Mouse (Mus musculus) left cerebral cortex, postnatal 25 days (tissue): Measurements from ENCODE around the gene Hoxa9. TPM values are rescaled to one million over a fixed set of nuclear protein-coding genes. Genes with fewer than 3 reads are reported as not detected.

Experiments
- DNase-seq, 2 experiments: peaks; one replicate each; pipeline ENCODE4 v3.0.0; 2022; ENCODE audit warnings: low spot score in 2 of 2, mixed read lengths in 1 of 2
- intact Hi-C: fragments of 180-260 bp; cut with DNase I; formaldehyde crosslinking; loops from one replicate; pipeline ENCODE4 v1.15.1; 2025
- total RNA-seq, 2 experiments: library from RNA; stranded (reverse); gene quantifications; 2 replicates each; pipeline ENCODE4 v1.2.3; 2021

The Hoxa9 gene
- total RNA-seq, 2 experiments from 2014 or later, result not detected

GRCm38 (mm10) chr6:52220003-52220864 lies 10.7 kb downstream of the Hoxa9 start:
- intact Hi-C loops, result loop anchor here (2.0 to 5.0 kb wide), 5 partner anchors 349 to 1038 kb away; no protein-coding TSS in a partner anchor
- no peak for DNase-seq

DNA sequence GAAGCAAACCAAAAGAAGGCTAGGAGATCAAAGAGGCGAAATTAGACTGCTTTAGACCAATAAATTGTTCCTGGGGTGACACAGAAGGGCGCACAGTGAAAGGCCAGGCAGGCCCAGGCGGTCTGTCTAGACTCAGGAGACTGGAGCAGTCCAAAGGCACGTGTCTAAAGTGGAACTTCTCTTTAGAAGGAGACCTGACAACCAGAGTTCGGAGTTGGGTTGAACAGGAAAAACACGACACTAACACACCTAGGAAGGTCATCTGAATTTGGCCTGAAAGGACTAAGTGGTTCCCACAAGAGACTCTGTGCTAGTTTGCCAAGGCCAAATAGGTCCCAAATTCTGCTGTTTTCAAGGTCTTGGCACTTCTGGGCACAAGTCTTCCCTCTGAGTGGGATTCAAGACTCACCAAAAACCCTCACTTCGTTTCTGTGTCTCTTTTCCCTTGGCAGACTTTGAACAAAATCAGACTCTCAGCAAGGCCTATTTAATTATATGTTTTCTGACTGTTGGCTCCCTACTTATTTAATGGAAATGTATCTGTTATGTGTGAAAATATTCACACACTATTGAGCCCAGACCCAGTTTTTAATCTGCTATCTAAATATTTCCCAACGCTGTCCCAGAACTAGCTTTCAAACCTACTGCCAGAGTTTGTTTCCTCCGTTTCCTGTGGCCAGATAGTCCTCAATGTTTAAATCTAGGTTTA lies 11.5 kb downstream of the Hoxa9 start:
- intact Hi-C loops, result no loop called here
- DNase-seq, result no peak

DNA sequence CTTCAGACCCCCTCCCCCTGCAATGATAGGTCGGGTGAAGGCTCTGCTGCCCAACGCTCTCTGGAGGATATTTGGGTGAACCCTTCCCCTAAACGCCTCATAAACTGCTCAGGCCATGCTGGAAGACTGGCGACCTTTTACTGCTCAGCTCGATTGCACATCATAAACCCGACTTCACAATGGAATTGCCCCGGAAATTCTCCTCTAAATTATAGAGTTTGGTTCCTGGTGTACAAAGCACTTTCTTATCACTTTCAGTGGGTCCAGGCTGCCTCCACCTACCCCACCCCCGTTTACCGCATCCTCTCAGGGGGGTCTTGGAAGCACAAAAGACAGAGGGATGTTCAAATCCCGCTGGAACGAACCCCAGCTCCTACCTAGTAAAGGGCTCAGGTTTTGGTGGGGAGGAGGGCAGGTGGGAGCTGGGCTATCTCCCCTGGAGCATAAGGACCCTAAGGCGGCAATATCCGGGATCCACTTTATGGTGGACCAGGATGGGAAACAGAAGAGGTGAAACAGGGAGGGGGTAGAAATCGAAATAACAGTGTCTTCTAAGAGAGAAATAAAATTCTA lies 12.2 kb downstream of the Hoxa9 start:
- intact Hi-C loops, result no loop called here
- DNase-seq, result no peak

DNA sequence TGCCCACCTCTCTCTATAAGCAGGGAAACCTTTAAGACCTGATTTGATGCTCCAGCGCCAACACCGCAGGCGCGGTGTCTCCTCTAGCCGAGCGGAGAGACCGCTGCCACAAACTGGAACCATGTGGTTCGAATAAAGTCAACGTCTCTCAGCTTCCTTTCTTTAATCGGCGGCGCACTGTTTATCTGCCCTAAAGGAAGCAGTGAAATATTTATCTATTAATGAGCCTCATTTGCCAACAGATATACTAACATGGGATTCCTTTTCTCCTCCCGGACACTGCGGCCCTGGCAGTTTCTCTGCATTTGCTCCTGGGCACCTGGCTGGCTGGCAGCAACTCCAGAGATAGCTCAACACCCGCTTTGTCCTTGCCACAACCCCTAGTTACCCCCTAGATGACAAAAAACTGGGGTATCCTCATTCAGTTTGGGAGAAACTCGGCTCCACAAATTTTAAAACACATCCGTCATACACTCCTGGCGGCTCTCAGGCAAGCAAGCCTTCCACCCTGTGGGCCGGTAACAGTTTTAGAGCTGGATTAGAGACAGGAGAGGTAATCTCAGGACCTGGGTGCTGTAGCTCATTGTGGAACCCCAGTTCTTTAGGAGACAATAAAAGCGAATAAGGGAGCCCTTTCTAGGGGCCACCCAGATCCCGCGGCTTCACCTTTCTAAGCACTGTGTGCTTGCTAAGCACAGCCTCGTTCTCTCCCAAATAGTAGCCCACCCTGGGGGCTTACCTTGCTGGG lies 12.8 kb downstream of the Hoxa9 start:
- no peak for DNase-seq
- intact Hi-C loops, result no loop called here

- intact Hi-C loops, result no loop called here
- DNase-seq, result no peak
Measured at GRCm38 (mm10) chr6:52217459-52217768, 13.5 kb downstream of the Hoxa9 start.

GRCm38 (mm10) chr6:52216691-52217458 lies 14.0 kb downstream of the Hoxa9 start:
- intact Hi-C loops, result no loop called here
- no peak for DNase-seq

- no peak for DNase-seq
- intact Hi-C loops, result no loop called here
Measured at GRCm38 (mm10) chr6:52215771-52216535, 14.9 kb downstream of the Hoxa9 start.

DNA sequence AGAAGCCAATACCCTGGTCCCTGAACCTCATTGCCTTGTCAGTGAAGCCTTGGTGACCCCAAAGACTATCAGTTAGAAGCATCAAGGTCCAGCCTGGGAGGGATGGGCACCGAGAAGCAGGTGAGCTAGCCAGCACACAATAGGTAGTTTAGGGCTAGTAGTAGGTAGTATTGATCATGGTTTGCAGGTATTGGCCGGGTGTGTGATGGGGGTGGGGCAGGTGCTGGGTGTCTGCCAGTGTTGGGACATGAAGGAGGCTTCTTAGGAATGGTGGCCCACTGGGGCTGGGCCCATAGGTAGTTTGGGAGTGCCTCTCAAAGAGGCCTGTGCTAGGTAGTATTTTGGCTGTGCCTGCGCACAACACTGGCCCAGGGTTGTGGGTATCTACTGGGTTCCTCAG lies 15.8 kb downstream of the Hoxa9 start:
- intact Hi-C loops, result no loop called here
- no peak for DNase-seq

DNA sequence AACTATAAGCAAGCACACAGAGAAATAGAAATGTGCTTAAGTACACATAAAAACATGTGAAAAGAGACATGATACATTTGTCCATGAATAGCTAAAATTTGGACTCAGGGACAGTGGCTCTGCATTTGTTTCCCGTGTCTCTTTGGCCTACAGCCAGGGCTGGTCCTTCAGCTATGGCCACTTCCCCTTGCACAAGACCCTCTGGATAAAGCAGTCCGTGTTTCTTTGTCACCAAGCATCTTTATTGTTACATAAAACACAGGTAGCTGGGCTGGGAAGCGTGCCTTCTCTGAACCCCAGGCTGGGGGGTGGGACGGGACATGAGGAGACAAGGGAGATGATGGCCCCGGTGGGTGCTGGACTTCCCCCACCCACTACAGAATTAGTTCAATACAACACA lies 16.6 kb downstream of the Hoxa9 start:
- intact Hi-C loops, result loop anchor here (5.0 kb wide), 1 partner anchor 207 kb away; no protein-coding TSS in a partner anchor
- DNase-seq, result no peak

GRCm38 (mm10) chr6:52213119-52213986 lies 17.5 kb downstream of the Hoxa9 start, which contains the start of the genes Hoxa3 and Gm28308:
TSS of gene Hoxa3 (minus strand) at chr6:52213336.
TSS of gene Gm28308 (minus strand) at chr6:52213339.
- intact Hi-C loops, result loop anchor here (5.0 kb wide), 1 partner anchor 206 kb away; no protein-coding TSS in a partner anchor
- DNase-seq, result no peak

DNA sequence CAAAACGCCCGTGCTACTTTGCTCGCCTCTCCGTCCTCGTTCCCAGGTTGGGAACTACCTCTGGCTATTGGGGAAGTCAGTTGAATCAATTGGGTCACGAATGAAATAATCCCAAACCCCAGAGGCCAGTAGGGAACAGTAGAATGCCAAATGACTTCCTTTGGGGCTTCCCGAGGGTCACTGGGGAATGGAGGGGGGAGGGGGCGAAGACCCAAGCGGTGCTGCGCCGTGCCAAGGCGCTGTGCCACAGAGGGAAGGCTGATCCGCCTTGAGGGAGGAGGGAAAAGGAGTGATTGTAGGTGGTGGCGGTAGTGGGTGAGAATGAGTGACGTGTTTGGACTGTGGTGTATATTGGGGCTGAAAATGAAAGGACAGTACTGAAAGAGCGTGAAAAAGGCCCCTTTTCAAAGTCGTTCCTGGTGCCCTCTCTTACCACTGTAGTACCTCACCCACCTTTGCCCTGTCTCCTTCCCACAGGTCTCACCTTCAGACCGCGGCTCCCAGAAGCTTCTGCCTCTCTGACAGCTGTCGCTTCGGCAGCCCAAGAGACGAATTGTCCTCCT lies 18.3 kb downstream of the Hoxa9 start:
- DNase-seq, result no peak
- intact Hi-C loops, result loop anchor here (5.0 kb wide), 1 partner anchor 205 kb away; no protein-coding TSS in a partner anchor

- no peak for DNase-seq
- intact Hi-C loops, result loop anchor here (5.0 kb wide), 1 partner anchor 205 kb away; no protein-coding TSS in a partner anchor
Measured at GRCm38 (mm10) chr6:52211961-52212360, 18.9 kb downstream of the Hoxa9 start.

GRCm38 (mm10) chr6:52211170-52211935 lies 19.5 kb downstream of the Hoxa9 start:
- DNase-seq, result peak; percentile 46 to 60
- intact Hi-C loops, result loop anchor here (5.0 kb wide), 1 partner anchor 204 kb away; no protein-coding TSS in a partner anchor

GRCm38 (mm10) chr6:52209685-52210046 lies 21.2 kb downstream of the Hoxa9 start:
- no peak for DNase-seq
- intact Hi-C loops, result loop anchor here (5.0 kb wide), 1 partner anchor 202 kb away; no protein-coding TSS in a partner anchor

DNA sequence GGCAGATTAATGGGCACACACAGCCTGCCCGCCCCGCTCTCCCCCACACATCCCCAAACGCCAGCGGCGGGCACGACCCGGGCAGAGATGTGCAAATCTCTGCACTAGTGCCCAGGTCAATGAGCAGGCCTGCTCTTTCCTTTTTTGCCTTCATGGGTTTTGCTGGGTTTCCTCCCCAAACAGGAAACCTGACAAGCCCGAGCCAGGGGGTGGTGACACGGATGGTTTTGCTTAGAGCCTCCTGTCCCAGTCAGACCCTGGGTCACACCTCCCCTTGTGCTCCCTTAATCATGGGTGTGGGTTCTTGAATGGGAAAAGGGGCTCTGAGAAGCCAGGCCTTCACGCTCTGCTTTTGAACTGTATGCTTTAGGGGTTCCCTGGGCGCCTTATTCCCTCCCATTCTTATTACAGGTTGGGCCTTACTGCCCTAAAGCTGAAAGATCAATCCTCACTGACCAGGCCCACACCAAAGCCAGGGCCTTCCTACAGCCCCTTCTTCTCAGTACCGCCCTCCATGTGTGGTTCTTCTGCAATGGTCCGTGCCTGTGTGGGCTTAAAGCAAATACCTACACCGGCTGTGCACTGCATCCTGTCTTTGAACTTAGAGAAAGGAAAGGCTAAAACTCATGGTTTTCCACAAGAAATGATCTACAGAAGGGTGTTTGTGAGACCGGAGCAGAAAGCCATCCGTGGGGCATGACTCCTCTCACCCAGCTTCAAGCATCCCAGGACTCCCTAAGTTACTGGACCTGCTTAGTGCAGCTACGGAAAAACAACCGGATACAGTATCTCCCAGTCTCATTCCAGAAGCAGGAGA lies 21.8 kb downstream of the Hoxa9 start:
- intact Hi-C loops, result no loop called here
- DNase-seq, result no peak
